Mouse (Mus musculus) left cerebral cortex, postnatal 10 days (tissue): ENCODE data around the gene Dstn. TPM values are rescaled to one million over a fixed set of nuclear protein-coding genes. Genes with fewer than 3 reads are reported as not detected.
A peak's percentile ranks its signal among the peaks of the same experiment; 100 is the strongest.

Experiments
- DNase-seq, 2 experiments: peaks; one replicate each; pipeline ENCODE4 v3.0.0; 2021 to 2022; ENCODE audit warnings: low spot score in 2 of 2, mixed read lengths in 1 of 2; ENCODE audit errors: extremely low spot score in 1 of 2
- intact Hi-C: fragments of 180-260 bp; cut with DNase I; formaldehyde crosslinking; loops from one replicate; pipeline ENCODE4 v1.15.1; 2025
- total RNA-seq, 2 experiments: library from RNA; stranded (reverse); gene quantifications; 2 replicates each; pipeline ENCODE4 v1.2.3; 2021

Gene Dstn
- total RNA-seq, 2 experiments from 2014 or later, result 257 to 270 TPM

- DNase-seq, result no peak
- intact Hi-C loops, result no loop called here
Measured at GRCm38 (mm10) chr2:143950290-143951027, 35.3 kb downstream of the Dstn start.

- intact Hi-C loops, result no loop called here
- no peak for DNase-seq
Measured at GRCm38 (mm10) chr2:143951028-143951420, 35.9 kb downstream of the Dstn start.

- intact Hi-C loops, result no loop called here
- peak in 1 of 2 experiments; percentile 8 for DNase-seq
Measured at GRCm38 (mm10) chr2:143951546-143952315, 36.6 kb downstream of the Dstn start.

- intact Hi-C loops, result no loop called here
- peak in 1 of 2 experiments; percentile 8 for DNase-seq
Measured at GRCm38 (mm10) chr2:143953944-143954343, 38.8 kb downstream of the Dstn start.

GRCm38 (mm10) chr2:143955004-143955403, 39.9 kb downstream of the Dstn start:
- DNase-seq, result peak in 1 of 2 experiments; percentile 12
- intact Hi-C loops, result no loop called here

GRCm38 (mm10) chr2:143955746-143956145, 40.6 kb downstream of the Dstn start:
- DNase-seq, result peak in 1 of 2 experiments; percentile 9
- intact Hi-C loops, result no loop called here

GRCm38 (mm10) chr2:143962192-143962591, 47.1 kb downstream of the Dstn start:
- DNase-seq, result no peak
- intact Hi-C loops, result no loop called here

- intact Hi-C loops, result no loop called here
- no peak for DNase-seq
Measured at GRCm38 (mm10) chr2:143963318-143963717, 48.2 kb downstream of the Dstn start.

GRCm38 (mm10) chr2:143969260-143969659, 54.1 kb downstream of the Dstn start:
- intact Hi-C loops, result no loop called here
- DNase-seq, result no peak

- peak in 1 of 2 experiments; percentile 19 for DNase-seq
- intact Hi-C loops, result no loop called here
Measured at GRCm38 (mm10) chr2:143970841-143971240, 55.7 kb downstream of the Dstn start.

- intact Hi-C loops, result no loop called here
- DNase-seq, result peak in 1 of 2 experiments; percentile 2
Measured at GRCm38 (mm10) chr2:143971887-143972286, 56.8 kb downstream of the Dstn start.

GRCm38 (mm10) chr2:143973161-143973560, 58.0 kb downstream of the Dstn start:
- intact Hi-C loops, result no loop called here
- peak in 1 of 2 experiments; percentile 11 for DNase-seq

GRCm38 (mm10) chr2:143975146-143975649, 60.1 kb downstream of the Dstn start:
- intact Hi-C loops, result no loop called here
- no peak for DNase-seq

- DNase-seq, result no peak
- intact Hi-C loops, result no loop called here
Measured at GRCm38 (mm10) chr2:143978444-143979147, 63.5 kb downstream of the Dstn start.

- intact Hi-C loops, result no loop called here
- DNase-seq, result peak; percentile 64 to 79
Measured at GRCm38 (mm10) chr2:143980781-143981398, 65.8 kb downstream of the Dstn start.

GRCm38 (mm10) chr2:143982152-143982551, 67.0 kb downstream of the Dstn start:
- intact Hi-C loops, result no loop called here

GRCm38 (mm10) chr2:143982901-143983300, 67.8 kb downstream of the Dstn start:
- intact Hi-C loops, result no loop called here
- DNase-seq, result no peak

More at GRCm38 (mm10) chr2:143982152-143982551, 67.0 kb downstream of the Dstn start:
- DNase-seq, result no peak

- intact Hi-C loops, result no loop called here
- DNase-seq, result no peak
Measured at GRCm38 (mm10) chr2:143983482-143983881, 68.4 kb downstream of the Dstn start.

GRCm38 (mm10) chr2:143987485-143987884, 72.4 kb downstream of the Dstn start:
- intact Hi-C loops, result no loop called here
- DNase-seq, result no peak
